Mouse (Mus musculus) layer of hippocampus, postnatal 25 days (tissue): ENCODE measurements at regions not wholly inside any gene's neighbourhood (a gene's known extent, or its start where the extent isn't known, plus 50 kb on each side); places are given as distances from the start of the nearest gene placed in this dataset.

ENCODE experiments used
- DNase-seq, 2 experiments: peaks; one replicate each; pipeline ENCODE4 v3.0.0; 2022; ENCODE audit warnings: mixed read lengths in 2 of 2, low spot score in 1 of 2; ENCODE audit errors: extremely low spot score in 1 of 2

DNA sequence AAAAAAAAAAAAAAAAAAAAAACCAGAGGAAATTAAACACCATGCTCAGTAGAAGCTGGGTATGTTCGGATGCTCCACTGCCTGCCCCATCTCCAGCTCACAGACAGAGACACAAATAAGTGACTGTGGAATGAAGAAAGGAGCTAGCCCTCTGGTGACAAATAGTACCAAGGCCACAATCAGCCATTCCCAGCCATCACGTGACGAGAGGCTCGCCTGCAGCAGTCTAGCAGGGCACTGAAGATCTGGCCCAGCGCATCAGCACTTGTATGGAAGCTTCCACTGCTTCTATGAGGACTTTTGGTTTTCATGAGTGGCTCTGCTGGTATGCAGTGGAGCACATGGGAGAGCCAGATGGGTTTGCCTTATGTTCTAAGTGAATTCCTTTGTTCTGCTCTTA is 68.6 kb upstream of the Rgma start:
- DNase-seq: no peak

- no peak for DNase-seq
Measured at GRCm38 (mm10) chr7:73307586-73308490, 67.5 kb upstream of the Rgma start.

GRCm38 (mm10) chr7:73308981-73309380 is 66.3 kb upstream of the Rgma start:
- DNase-seq: no peak

- no peak for DNase-seq
Measured at GRCm38 (mm10) chr7:73310056-73310455, 65.3 kb upstream of the Rgma start.

- DNase-seq: no peak
Measured at GRCm38 (mm10) chr7:73310581-73311136, 64.7 kb upstream of the Rgma start.

- DNase-seq: no peak
Measured at GRCm38 (mm10) chr7:73315555-73315954, 59.8 kb upstream of the Rgma start.

- no peak for DNase-seq
Measured at GRCm38 (mm10) chr7:73317574-73317973, 57.7 kb upstream of the Rgma start.

DNA sequence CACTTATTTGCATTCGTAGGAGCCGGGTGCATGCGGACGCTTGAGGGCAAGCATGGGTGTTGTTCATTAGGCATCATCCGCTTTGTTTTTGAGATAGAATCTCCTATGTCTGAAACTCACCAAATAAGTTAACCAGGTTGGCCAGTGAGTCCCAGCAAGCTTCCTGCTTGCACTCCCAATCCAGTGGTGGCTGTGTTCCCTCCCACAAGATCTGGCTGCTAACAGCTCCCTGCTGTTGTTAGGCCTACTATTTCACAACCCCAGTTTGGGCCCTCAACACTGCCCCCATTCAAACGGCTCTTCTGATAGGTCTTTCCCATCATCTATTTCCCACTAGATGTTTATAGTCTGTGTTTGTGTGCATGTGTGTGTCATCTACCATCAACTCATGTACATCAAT is 56.3 kb upstream of the Rgma start:
- no peak for DNase-seq

- DNase-seq: no peak
Measured at GRCm38 (mm10) chr7:73319994-73320393, 55.3 kb upstream of the Rgma start.

DNA sequence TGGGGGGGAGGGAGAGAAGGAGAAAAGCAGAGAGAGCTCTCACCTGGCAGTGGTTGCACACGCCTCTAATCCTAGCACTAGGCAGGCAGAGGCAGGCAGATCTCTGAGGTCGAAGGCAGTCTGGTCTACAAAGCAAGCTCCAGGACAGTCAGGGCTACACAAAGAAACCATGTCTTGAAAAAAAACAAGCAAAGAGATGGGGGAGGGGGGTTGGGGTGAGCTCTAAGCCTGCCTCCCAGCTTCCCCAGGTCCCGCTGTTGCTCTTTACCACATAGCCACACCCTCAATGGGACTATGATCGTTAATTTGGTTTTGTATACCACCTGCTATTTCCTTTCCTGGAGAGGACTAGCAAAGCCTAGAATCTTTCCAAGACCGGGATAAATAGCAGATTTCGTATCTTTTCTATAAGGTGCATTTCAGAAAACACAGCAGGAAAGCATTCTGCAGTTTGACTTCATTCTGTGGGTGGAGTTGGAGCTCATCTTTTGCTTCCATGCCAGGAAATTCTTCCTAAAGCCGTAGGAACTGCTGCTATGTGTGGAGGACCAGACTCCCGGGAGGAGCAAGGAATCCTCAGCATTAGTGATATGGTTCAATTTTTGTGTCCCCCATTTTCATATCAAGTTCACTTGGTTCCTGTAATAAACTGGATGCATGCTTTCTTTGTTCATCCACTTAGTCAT is 52.7 kb upstream of the Rgma start:
- no peak for DNase-seq

DNA sequence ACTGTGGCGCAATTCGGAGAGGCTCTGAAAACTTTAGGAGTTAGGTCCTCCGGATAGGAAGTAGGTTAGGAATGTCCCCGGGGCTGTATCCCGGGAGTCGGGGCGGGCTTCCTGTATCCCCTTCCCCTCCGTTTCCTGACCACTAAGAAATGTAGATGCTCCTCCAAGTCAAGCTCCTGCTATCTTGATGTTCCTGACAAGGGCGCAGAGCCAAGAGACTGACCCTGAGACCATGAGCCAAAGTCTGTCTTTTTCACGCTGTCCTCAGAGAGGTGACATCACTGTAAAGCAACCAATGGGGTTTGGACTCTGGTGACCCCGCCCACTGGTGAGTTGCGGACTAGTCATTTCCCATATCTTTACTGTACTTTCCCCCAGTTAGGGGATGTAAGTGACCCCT is 51.8 kb upstream of the Rgma start:
- no peak for DNase-seq

DNA sequence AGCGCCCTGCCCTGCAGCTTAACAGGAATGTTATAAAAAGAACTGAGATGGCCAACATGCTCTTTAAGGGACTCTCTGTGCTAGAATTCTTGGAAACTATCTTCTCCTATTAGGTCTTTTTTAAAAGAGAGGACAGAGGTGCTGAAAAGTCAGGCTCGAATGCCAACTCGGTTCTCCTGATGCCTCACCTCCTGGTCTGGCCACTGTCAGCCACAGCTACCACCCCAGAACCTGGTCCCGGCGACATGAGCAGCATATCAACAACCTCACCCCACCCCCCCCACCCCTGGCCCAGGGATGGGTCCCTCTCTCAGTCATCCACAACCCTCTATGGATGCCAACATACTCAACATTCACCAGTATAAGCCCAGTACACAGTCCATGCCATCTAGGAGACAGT is 49.8 kb upstream of the Rgma start:
- DNase-seq: no peak
